Mouse (Mus musculus): ENCODE results near the gene Smim10l2a. TPM values are rescaled to one million over a fixed set of nuclear protein-coding genes. Genes with fewer than 3 reads are reported as not detected.

Gene Smim10l2a
- total and polyA plus RNA-seq, 3 experiments: 0.11 TPM; not detected in 2

- TF ChIP-seq CTCF (IDR thresholded peaks at IDR 0.05; ENCODE audit: low read depth, low read length) (no peak), GATA1 (IDR thresholded peaks at IDR 0.05; ENCODE audit: borderline replicate concordance, low read length) (no peak), POLR2AphosphoS5 (IDR thresholded peaks at IDR 0.05; ENCODE audit: insufficient replicate concordance, low read depth, low read length) (no peak), TAL1 (conservative IDR thresholded peaks at IDR 0.05; ENCODE audit: low read depth, low read length) (no peak), GATA2 (IDR thresholded peaks at IDR 0.05; ENCODE audit: borderline replicate concordance, low read depth, low read length) (no peak)
- ATAC-seq (ENCODE audit: extremely low read depth, insufficient number of reproducible peaks, low FRiP score, poor library complexity, severe bottlenecking): no peak
- DNase-seq (ENCODE audit: low spot score): no peak
- Histone ChIP-seq H3K27me3 (ENCODE audit: insufficient read depth, low read length) (0 out of 2 replicates have a peak, but pooled peaks cover 2% of the 10 kb centered on the region), H3K4me3 (ENCODE audit: low read depth, low read length) (no peak overlapping the region), H3K4me1 (ENCODE audit: insufficient read depth, low read depth, low read length) (peaks cover 13% of the 10 kb centered on the region; the same call in 1 of the 2 replicates), H3K36me3 (replicated peaks) (no peaks in the 10 kb centered on the region), H3K9me3 (replicated peaks) (no peaks in the 10 kb centered on the region)
These were observed 43.2 kb downstream of the Smim10l2a start for GRCm38 (mm10) chrX:56417541-56417940.

Other genes starting within 250 kb of the Smim10l2a start
- gene 3830403N18Rik, start 238.0 kb upstream of the Smim10l2a start, total RNA-seq (2014; fragmentation: Nextera tagmentation): 2.5 and 5.9 TPM in 2 replicates
- gene 3830403N18Rik, start 238.0 kb upstream of the Smim10l2a start, total RNA-seq (2017): 1.7 and 3.1 TPM in 2 replicates
- 0.09 and 0.10 TPM in 2 replicates for gene 3830403N18Rik, start 238.0 kb upstream of the Smim10l2a start, polyA plus RNA-seq (2012)
- gene Gm773, start 161.7 kb upstream of the Smim10l2a start, total RNA-seq (2014; fragmentation: Nextera tagmentation): not detected in 2 replicates
- not detected in 2 replicates for gene Gm773, start 161.7 kb upstream of the Smim10l2a start, total RNA-seq (2017)
- not detected in 2 replicates for gene Gm773, start 161.7 kb upstream of the Smim10l2a start, polyA plus RNA-seq (2012)
- 0.68 and 0.83 TPM in 2 replicates for gene Zfp449, start 28.2 kb upstream of the Smim10l2a start, total RNA-seq (2014; fragmentation: Nextera tagmentation)
- 0.46 and 0.66 TPM in 2 replicates for gene Zfp449, start 28.2 kb upstream of the Smim10l2a start, total RNA-seq (2017)
- 0.01 and 0.02 TPM in 2 replicates for gene Zfp449, start 28.2 kb upstream of the Smim10l2a start, polyA plus RNA-seq (2012)
- not detected in 2 replicates for gene Gm2174, start 73.4 kb downstream of the Smim10l2a start, total RNA-seq (2014; fragmentation: Nextera tagmentation)
- 27.9 and 52.9 TPM in 2 replicates for gene Gm2174, start 73.4 kb downstream of the Smim10l2a start, total RNA-seq (2017)
- not detected in 2 replicates for gene Gm2174, start 73.4 kb downstream of the Smim10l2a start, polyA plus RNA-seq (2012)
- 126 and 143 TPM in 2 replicates for gene Ints6l, start 80.3 kb downstream of the Smim10l2a start, total RNA-seq (2014; fragmentation: Nextera tagmentation)
- 163 and 178 TPM in 2 replicates for gene Ints6l, start 80.3 kb downstream of the Smim10l2a start, total RNA-seq (2017)
- 4.0 and 6.3 TPM in 2 replicates for gene Ints6l, start 80.3 kb downstream of the Smim10l2a start, polyA plus RNA-seq (2012)
- gene Gm10477, start 150.2 kb downstream of the Smim10l2a start, total RNA-seq (2014; fragmentation: Nextera tagmentation): not detected in 2 replicates
- gene Gm10477, start 150.2 kb downstream of the Smim10l2a start, total RNA-seq (2017): not detected in 2 replicates
- gene Gm10477, start 150.2 kb downstream of the Smim10l2a start, polyA plus RNA-seq (2012): not detected in 2 replicates
- not detected in 2 replicates for gene Gm648, start 175.0 kb downstream of the Smim10l2a start, total RNA-seq (2014; fragmentation: Nextera tagmentation)
- gene Gm648, start 175.0 kb downstream of the Smim10l2a start, total RNA-seq (2017): not detected in 2 replicates
- gene Gm648, start 175.0 kb downstream of the Smim10l2a start, polyA plus RNA-seq (2012): not detected in 2 replicates
- gene Mmgt1, start 223.5 kb downstream of the Smim10l2a start, total RNA-seq (2014; fragmentation: Nextera tagmentation): 24.4 and 26.4 TPM in 2 replicates
- 18.9 and 20.7 TPM in 2 replicates for gene Mmgt1, start 223.5 kb downstream of the Smim10l2a start, total RNA-seq (2017)
- gene Mmgt1, start 223.5 kb downstream of the Smim10l2a start, polyA plus RNA-seq (2012): 0.36 and 0.78 TPM in 2 replicates
- 13.9 and 15.0 TPM in 2 replicates for gene Slc9a6, start 235.2 kb downstream of the Smim10l2a start, total RNA-seq (2014; fragmentation: Nextera tagmentation)
- gene Slc9a6, start 235.2 kb downstream of the Smim10l2a start, total RNA-seq (2017): 9.0 and 10.5 TPM in 2 replicates
- 11.0 and 15.7 TPM in 2 replicates for gene Slc9a6, start 235.2 kb downstream of the Smim10l2a start, polyA plus RNA-seq (2012)